Mouse (Mus musculus) heart, adult 9 months (tissue): ENCODE data around the gene Hist2h2ab.
"Not testable (repeated sequence)": the region's sequence is repeated elsewhere in the genome, so short reads cannot be mapped to it uniquely, and the experiment has no call there.

ENCODE experiments used
- DNase-seq, 2 experiments: peaks; one replicate each; pipeline ENCODE4 v3.0.0; 2022; ENCODE audit warnings: low spot score in 2 of 2

Hist2h2ab gene

GRCm38 (mm10) chr3:96219661-96220130 lies at the start of gene Hist2h2ab, which contains the start of gene Bola1:
Gene Hist2h2ab (plus strand): TSS chr3:96219865.
Gene Bola1 (minus strand): TSS chr3:96219709.
- peak; percentile 88 to 94 for DNase-seq

GRCm38 (mm10) chr3:96170276-96170675 lies 49.4 kb upstream of the Hist2h2ab start:
- no peak for DNase-seq

GRCm38 (mm10) chr3:96170976-96171545 lies 48.6 kb upstream of the Hist2h2ab start:
- no peak for DNase-seq

- DNase-seq, result no peak
Observed at GRCm38 (mm10) chr3:96171583-96172196, 48.0 kb upstream of the Hist2h2ab start.

- peak; percentile 88 to 91 for DNase-seq
Observed at GRCm38 (mm10) chr3:96172197-96173178, 47.2 kb upstream of the Hist2h2ab start, which contains the start of gene Sf3b4. Gene Sf3b4 (plus strand): TSS chr3:96172332.

- DNase-seq, result no peak
Observed at GRCm38 (mm10) chr3:96173185-96173584, 46.5 kb upstream of the Hist2h2ab start.

- not testable (repeated sequence) for DNase-seq
Observed at GRCm38 (mm10) chr3:96174042-96174441, 45.6 kb upstream of the Hist2h2ab start.

GRCm38 (mm10) chr3:96175251-96175650 lies 44.4 kb upstream of the Hist2h2ab start:
- DNase-seq, result no peak

GRCm38 (mm10) chr3:96178427-96178826 lies 41.2 kb upstream of the Hist2h2ab start:
- no peak for DNase-seq

GRCm38 (mm10) chr3:96178902-96179301 lies 40.8 kb upstream of the Hist2h2ab start:
- no peak for DNase-seq

GRCm38 (mm10) chr3:96179531-96179930 lies 40.1 kb upstream of the Hist2h2ab start:
- DNase-seq, result peak; percentile 58 to 73

- no peak for DNase-seq
Observed at GRCm38 (mm10) chr3:96180727-96181477, 38.8 kb upstream of the Hist2h2ab start, which contains the start of gene Sv2a. Gene Sv2a (plus strand): TSS chr3:96181151.

- DNase-seq, result no peak
Observed at GRCm38 (mm10) chr3:96181510-96182381, 37.9 kb upstream of the Hist2h2ab start.

- peak in 1 of 2 experiments; percentile 42 for DNase-seq
Observed at GRCm38 (mm10) chr3:96182382-96182776, 37.3 kb upstream of the Hist2h2ab start.

- DNase-seq, result no peak
Observed at GRCm38 (mm10) chr3:96192977-96193376, 26.7 kb upstream of the Hist2h2ab start.

GRCm38 (mm10) chr3:96194966-96195365 lies 24.7 kb upstream of the Hist2h2ab start:
- no peak for DNase-seq

- DNase-seq, result no peak
Observed at GRCm38 (mm10) chr3:96195616-96196313, 23.9 kb upstream of the Hist2h2ab start.

GRCm38 (mm10) chr3:96196437-96197128 lies 23.1 kb upstream of the Hist2h2ab start:
- DNase-seq, result no peak
